Mouse (Mus musculus) cerebellum, adult 8-10 months (tissue): ENCODE measurements around the gene Ggt1.

ENCODE experiments used
- DNase-seq: peaks from one replicate; pipeline ENCODE4 v3.0.0; 2022

Ggt1 gene

GRCm38 (mm10) chr10:75635019-75635692 lies 73.8 kb downstream of the Ggt1 start:
- DNase-seq = no peak

GRCm38 (mm10) chr10:75635693-75636055 lies 74.3 kb downstream of the Ggt1 start:
- DNase-seq = peak; percentile 95
